Mouse (Mus musculus) limb, embryonic 14.5 days (tissue): Measurements from ENCODE around the gene Ptprs. TPM values are rescaled to one million over a fixed set of nuclear protein-coding genes. Genes with fewer than 3 reads are reported as not detected.

ENCODE experiments used
- ATAC-seq: fragments of 200-750 bp; cut with Nextera tagmentation; 2 replicates; pipeline ENCODE4 v1.8.0; 2017; ENCODE audit warnings: low read depth, moderate number of reproducible peaks, moderate TSS enrichment; ENCODE audit not compliant: low FRiP score
- DNase-seq: peaks from one replicate; pipeline ENCODE4 v3.0.0-alpha.2; 2015; ENCODE audit warnings: low spot score
- H3K27ac ChIP-seq: fragments of 300-500 bp; sonication (generic); replicated peaks from 2 replicates; pipeline ENCODE4 v1.5.1; 2014; ENCODE audit warnings: low read depth, mild to moderate bottlenecking, low read length, moderate library complexity, mixed read lengths
- H3K27me3 ChIP-seq: fragments of 300-500 bp; sonication (generic); 2 replicates; pipeline ENCODE4 v1.6.1; 2014; ENCODE audit warnings: low read length, mixed read lengths; ENCODE audit not compliant: control insufficient read depth, insufficient read depth
- H3K36me3 ChIP-seq: fragments of 300-500 bp; sonication (generic); 2 replicates; pipeline ENCODE4 v1.6.1; 2014; ENCODE audit warnings: mild to moderate bottlenecking, low read length, moderate library complexity, mixed read lengths; ENCODE audit not compliant: control insufficient read depth, insufficient read depth
- H3K4me1 ChIP-seq: fragments of 300-500 bp; sonication (generic); 2 replicates; pipeline ENCODE4 v1.6.1; 2014; ENCODE audit warnings: antibody characterized with exemption, low read length, mixed read lengths; ENCODE audit not compliant: control insufficient read depth, insufficient read depth
- H3K4me2 ChIP-seq: fragments of 300-500 bp; sonication (generic); replicated peaks from 2 replicates; pipeline ENCODE4 v1.6.1; 2014; ENCODE audit warnings: low read depth, mild to moderate bottlenecking, low read length, moderate library complexity; ENCODE audit not compliant: severe bottlenecking
- H3K4me3 ChIP-seq: fragments of 300-500 bp; sonication (generic); replicated peaks from 2 replicates; pipeline ENCODE4 v1.5.1; 2014; ENCODE audit warnings: low read length
- H3K9ac ChIP-seq: fragments of 300-500 bp; sonication (generic); 2 replicates; pipeline ENCODE4 v1.6.1; 2014; ENCODE audit warnings: mild to moderate bottlenecking, low read depth, low read length, moderate library complexity; ENCODE audit not compliant: severe bottlenecking
- H3K9me3 ChIP-seq: fragments of 300-500 bp; sonication (generic); 2 replicates; pipeline ENCODE4 v1.6.1; 2016; ENCODE audit warnings: low read length; ENCODE audit not compliant: control insufficient read depth
- POLR2A ChIP-seq: fragments of 200-500 bp; IDR thresholded peaks from 2 replicates; pipeline ENCODE4 v1.8.0; 2012; ENCODE audit warnings: inconsistent platforms, mild to moderate bottlenecking, moderate library complexity, borderline replicate concordance; ENCODE audit not compliant: insufficient read depth, insufficient read length; ENCODE audit errors: extremely low read depth
- WGBS: fragments of 180-500 bp; shearing (Covaris S2); extraction: QIAGEN DNeasy Blood & Tissue Kit; methylation state at CpG from one replicate; pipeline ENCODE4 v1.1.7; 2014; 5-methylcytosine and 5-hydroxymethylcytosine counted together
- microRNA-seq: library from miRNA; unstranded; fragments of <30 nt; microRNA quantifications from one replicate; pipeline ENCODE4, GENCODE M21; 2016
- polyA plus RNA-seq, 2 experiments: library from polyadenylated mRNA; depleted of rRNA in 1 of 2; stranded (reverse) in 1 of 2; unstranded in 1 of 2; fragments of >200 nt; fragmentation: Nextera tagmentation in 1 of 2; extraction: Ambion mirVana in 1 of 2; gene quantifications; 2 replicates each; pipeline versions ENCODE4 v1.2.1 to v1.2.3; 2012 to 2014

The Ptprs gene
- polyA plus RNA-seq, 2 experiments = 116 to 483 TPM

- Histone ChIP-seq H3K27ac (no peak overlapping the region), H3K36me3 (peaks cover 76% of the 10 kb centered on the region), H3K4me2 (no peak overlapping the region), H3K4me1 (no peaks in the 10 kb centered on the region), H3K4me3 (no peak overlapping the region), H3K9ac (no peak overlapping the region), H3K27me3 (no peaks in the 10 kb centered on the region), H3K9me3 (no peaks in the 10 kb centered on the region)
- ATAC-seq (no peak), DNase-seq (no peak)
- no peak for TF ChIP-seq POLR2A
- WGBS = 59% methylated on average over 7 of the region's 7 CpGs
These were observed 110.3 kb downstream of the Ptprs start for GRCm38 (mm10) chr17:56365791-56366673.

Small RNA genes lying within 50 kb of the gene (microRNA-seq; reads per million reads assigned to microRNA genes)
- gene Mir6977 = not detected

Other genes with a start within 250 kb of the Ptprs start
- 14.5 and 18.4 TPM in 2 replicates for gene Fem1a, start 219.7 kb downstream of the Ptprs start, polyA plus RNA-seq (2012; rRNA removed)
- 16.0 and 17.4 TPM in 2 replicates for gene Fem1a, start 219.7 kb downstream of the Ptprs start, polyA plus RNA-seq (2014; fragmentation: Nextera tagmentation; extraction: Ambion mirVana)
- 12.5 and 16.5 TPM in 2 replicates for gene Ticam1, start 199.7 kb downstream of the Ptprs start, polyA plus RNA-seq (2012; rRNA removed)
- 8.2 and 8.7 TPM in 2 replicates for gene Ticam1, start 199.7 kb downstream of the Ptprs start, polyA plus RNA-seq (2014; fragmentation: Nextera tagmentation; extraction: Ambion mirVana)
- 41.0 and 44.1 TPM in 2 replicates for gene Plin3, start 183.6 kb downstream of the Ptprs start, polyA plus RNA-seq (2012; rRNA removed)
- 90.1 and 90.3 TPM in 2 replicates for gene Plin3, start 183.6 kb downstream of the Ptprs start, polyA plus RNA-seq (2014; fragmentation: Nextera tagmentation; extraction: Ambion mirVana)
- gene Arrdc5, start 176.2 kb downstream of the Ptprs start, polyA plus RNA-seq (2012; rRNA removed) = not detected in 2 replicates
- not detected in 2 replicates for gene Arrdc5, start 176.2 kb downstream of the Ptprs start, polyA plus RNA-seq (2014; fragmentation: Nextera tagmentation; extraction: Ambion mirVana)
- 105 and 116 TPM in 2 replicates for gene Uhrf1, start 173.2 kb downstream of the Ptprs start, polyA plus RNA-seq (2012; rRNA removed)
- 89.0 and 93.9 TPM in 2 replicates for gene Uhrf1, start 173.2 kb downstream of the Ptprs start, polyA plus RNA-seq (2014; fragmentation: Nextera tagmentation; extraction: Ambion mirVana)
- gene Kdm4b, start 150.4 kb downstream of the Ptprs start, polyA plus RNA-seq (2012; rRNA removed) = 36.4 and 47.3 TPM in 2 replicates
- gene Kdm4b, start 150.4 kb downstream of the Ptprs start, polyA plus RNA-seq (2014; fragmentation: Nextera tagmentation; extraction: Ambion mirVana) = 36.0 and 37.0 TPM in 2 replicates
- not detected in 2 replicates for gene Znrf4, start 35.9 kb upstream of the Ptprs start, polyA plus RNA-seq (2012; rRNA removed)
- gene Znrf4, start 35.9 kb upstream of the Ptprs start, polyA plus RNA-seq (2014; fragmentation: Nextera tagmentation; extraction: Ambion mirVana) = 0.17 TPM in 1 of 2 replicates, not detected in the other
- 7.7 and 8.7 TPM in 2 replicates for gene Gm20219, start 77.9 kb upstream of the Ptprs start, polyA plus RNA-seq (2012; rRNA removed)
- gene Gm20219, start 77.9 kb upstream of the Ptprs start, polyA plus RNA-seq (2014; fragmentation: Nextera tagmentation; extraction: Ambion mirVana) = 5.7 and 9.1 TPM in 2 replicates
- 99.9 and 133 TPM in 2 replicates for gene Safb2, start 108.1 kb upstream of the Ptprs start, polyA plus RNA-seq (2012; rRNA removed)
- 52.1 and 66.3 TPM in 2 replicates for gene Safb2, start 108.1 kb upstream of the Ptprs start, polyA plus RNA-seq (2014; fragmentation: Nextera tagmentation; extraction: Ambion mirVana)
- gene Safb, start 108.3 kb upstream of the Ptprs start, polyA plus RNA-seq (2012; rRNA removed) = 157 and 169 TPM in 2 replicates
- 71.8 and 83.6 TPM in 2 replicates for gene Safb, start 108.3 kb upstream of the Ptprs start, polyA plus RNA-seq (2014; fragmentation: Nextera tagmentation; extraction: Ambion mirVana)
- gene 2410015M20Rik, start 133.3 kb upstream of the Ptprs start, polyA plus RNA-seq (2012; rRNA removed) = 112 and 141 TPM in 2 replicates
- gene 2410015M20Rik, start 133.3 kb upstream of the Ptprs start, polyA plus RNA-seq (2014; fragmentation: Nextera tagmentation; extraction: Ambion mirVana) = 257 and 294 TPM in 2 replicates
- gene Rpl36, start 136.9 kb upstream of the Ptprs start, polyA plus RNA-seq (2012; rRNA removed) = 2,428 and 2,960 TPM in 2 replicates
- 2,222 and 2,347 TPM in 2 replicates for gene Rpl36, start 136.9 kb upstream of the Ptprs start, polyA plus RNA-seq (2014; fragmentation: Nextera tagmentation; extraction: Ambion mirVana)
- 76.7 and 79.4 TPM in 2 replicates for gene Lonp1, start 150.4 kb upstream of the Ptprs start, polyA plus RNA-seq (2012; rRNA removed)
- 45.6 and 54.9 TPM in 2 replicates for gene Lonp1, start 150.4 kb upstream of the Ptprs start, polyA plus RNA-seq (2014; fragmentation: Nextera tagmentation; extraction: Ambion mirVana)
- 1.0 TPM in 2 replicates for gene Catsperd, start 151.7 kb upstream of the Ptprs start, polyA plus RNA-seq (2012; rRNA removed)
- gene Catsperd, start 151.7 kb upstream of the Ptprs start, polyA plus RNA-seq (2014; fragmentation: Nextera tagmentation; extraction: Ambion mirVana) = 0.48 and 0.58 TPM in 2 replicates
- gene Ranbp3, start 196.8 kb upstream of the Ptprs start, polyA plus RNA-seq (2012; rRNA removed) = 139 and 154 TPM in 2 replicates
- 86.3 and 93.8 TPM in 2 replicates for gene Ranbp3, start 196.8 kb upstream of the Ptprs start, polyA plus RNA-seq (2014; fragmentation: Nextera tagmentation; extraction: Ambion mirVana)
- 251 and 322 TPM in 2 replicates for gene Ndufa11, start 241.3 kb upstream of the Ptprs start, polyA plus RNA-seq (2012; rRNA removed)
- gene Ndufa11, start 241.3 kb upstream of the Ptprs start, polyA plus RNA-seq (2014; fragmentation: Nextera tagmentation; extraction: Ambion mirVana) = 469 and 480 TPM in 2 replicates
- 23.4 and 24.1 TPM in 2 replicates for gene Vmac, start 241.5 kb upstream of the Ptprs start, polyA plus RNA-seq (2012; rRNA removed)
- 24.1 and 25.0 TPM in 2 replicates for gene Vmac, start 241.5 kb upstream of the Ptprs start, polyA plus RNA-seq (2014; fragmentation: Nextera tagmentation; extraction: Ambion mirVana)